Mouse (Mus musculus) c-Kit-negative CD71-positive TER-119-positive erythroid progenitor cells, embryonic 14.5 days (primary cell): ENCODE data around the gene N4bp2l2.

Source experiments
- DNase-seq: peaks from one replicate; pipeline ENCODE4 v3.0.0-alpha.2; 2013; ENCODE audit warnings: low read depth, low spot score

N4bp2l2 gene

DNA sequence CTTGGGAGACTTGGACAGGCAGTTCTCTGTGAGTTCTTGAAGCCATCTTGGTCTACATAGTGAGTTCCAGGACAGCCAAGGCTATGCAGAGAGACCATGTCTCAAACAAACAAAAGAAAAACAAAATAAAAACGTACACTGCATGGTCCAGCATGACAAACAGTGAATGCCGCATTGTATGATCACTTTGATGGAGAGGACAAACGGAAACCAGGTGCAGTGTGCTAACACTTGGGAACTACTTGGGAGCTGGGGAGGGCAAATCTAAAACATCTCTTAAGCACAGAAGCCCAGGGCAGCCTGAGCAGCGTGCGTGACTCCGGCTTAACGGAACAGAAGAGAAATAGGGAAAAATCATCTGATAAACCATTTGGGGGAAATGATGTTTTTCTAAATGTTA is 68.9 kb downstream of the N4bp2l2 start, which contains the start of gene N4bp2l1:
Gene N4bp2l1 (minus strand): TSS at position 101 of the 400 bp plus-strand sequence.
- DNase-seq: no peak

DNA sequence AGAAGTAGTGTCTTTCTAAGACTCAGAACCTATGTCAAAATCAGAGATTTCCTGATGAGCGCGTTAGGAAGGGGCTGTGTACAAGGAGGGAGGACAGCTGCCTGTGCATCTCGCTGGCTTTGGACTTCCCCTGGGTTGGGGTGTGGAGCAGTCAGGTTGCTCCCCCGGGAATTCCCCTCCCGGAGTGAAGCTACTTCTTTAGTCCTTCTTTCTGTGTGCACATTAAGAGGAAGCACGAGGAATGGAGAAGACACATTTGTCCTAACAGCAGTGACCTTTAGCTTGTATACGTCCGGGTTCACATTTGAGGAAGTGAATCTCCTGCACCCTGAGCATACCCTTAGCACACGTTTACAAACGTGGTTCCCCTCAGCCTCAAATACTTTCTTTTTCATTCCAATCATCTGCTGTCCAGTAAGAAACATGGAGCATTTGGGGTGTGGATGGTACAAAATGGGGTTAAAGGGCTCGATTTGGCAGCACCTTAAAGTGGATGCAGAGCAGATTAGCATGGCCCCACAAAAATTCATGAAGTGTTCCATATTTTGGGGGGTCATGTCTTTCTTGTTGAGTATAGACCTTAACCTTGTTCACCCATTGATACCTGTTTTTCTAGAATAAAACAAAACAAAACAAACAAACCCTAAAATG is 70.5 kb downstream of the N4bp2l2 start:
- DNase-seq: no peak

DNA sequence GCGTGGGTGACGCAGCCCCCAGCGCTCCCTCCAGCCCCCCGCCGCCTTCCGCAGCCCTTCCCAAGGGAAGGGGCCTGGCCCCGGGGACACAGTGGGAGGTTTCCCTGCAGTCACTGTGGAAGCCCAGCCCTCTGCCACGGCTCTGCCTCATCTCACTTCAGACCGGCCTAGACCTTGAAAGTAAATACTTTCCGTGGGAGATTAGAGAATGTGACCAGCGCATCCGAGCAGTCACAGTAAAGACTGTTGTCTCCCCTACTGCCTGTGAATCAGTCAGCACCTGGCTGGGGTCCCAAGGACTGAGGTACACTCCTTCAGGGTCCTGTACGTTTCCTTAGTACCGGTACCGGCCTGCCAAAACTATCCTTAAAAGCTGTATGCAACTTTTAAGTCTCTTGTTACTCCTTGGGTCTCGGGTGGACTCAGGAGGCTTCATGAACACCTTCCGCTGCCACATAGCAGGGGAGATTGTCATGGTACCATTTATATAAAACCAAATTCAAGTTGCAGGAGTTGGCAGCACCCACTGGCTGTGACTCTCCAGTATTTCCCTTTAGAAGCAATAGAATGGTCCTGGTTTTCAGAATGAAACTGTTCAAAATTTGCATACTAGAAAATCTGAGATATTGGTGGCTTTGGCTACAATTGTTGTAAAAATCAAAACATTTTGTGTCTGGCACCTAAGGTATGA is 71.2 kb downstream of the N4bp2l2 start:
- DNase-seq: no peak

DNA sequence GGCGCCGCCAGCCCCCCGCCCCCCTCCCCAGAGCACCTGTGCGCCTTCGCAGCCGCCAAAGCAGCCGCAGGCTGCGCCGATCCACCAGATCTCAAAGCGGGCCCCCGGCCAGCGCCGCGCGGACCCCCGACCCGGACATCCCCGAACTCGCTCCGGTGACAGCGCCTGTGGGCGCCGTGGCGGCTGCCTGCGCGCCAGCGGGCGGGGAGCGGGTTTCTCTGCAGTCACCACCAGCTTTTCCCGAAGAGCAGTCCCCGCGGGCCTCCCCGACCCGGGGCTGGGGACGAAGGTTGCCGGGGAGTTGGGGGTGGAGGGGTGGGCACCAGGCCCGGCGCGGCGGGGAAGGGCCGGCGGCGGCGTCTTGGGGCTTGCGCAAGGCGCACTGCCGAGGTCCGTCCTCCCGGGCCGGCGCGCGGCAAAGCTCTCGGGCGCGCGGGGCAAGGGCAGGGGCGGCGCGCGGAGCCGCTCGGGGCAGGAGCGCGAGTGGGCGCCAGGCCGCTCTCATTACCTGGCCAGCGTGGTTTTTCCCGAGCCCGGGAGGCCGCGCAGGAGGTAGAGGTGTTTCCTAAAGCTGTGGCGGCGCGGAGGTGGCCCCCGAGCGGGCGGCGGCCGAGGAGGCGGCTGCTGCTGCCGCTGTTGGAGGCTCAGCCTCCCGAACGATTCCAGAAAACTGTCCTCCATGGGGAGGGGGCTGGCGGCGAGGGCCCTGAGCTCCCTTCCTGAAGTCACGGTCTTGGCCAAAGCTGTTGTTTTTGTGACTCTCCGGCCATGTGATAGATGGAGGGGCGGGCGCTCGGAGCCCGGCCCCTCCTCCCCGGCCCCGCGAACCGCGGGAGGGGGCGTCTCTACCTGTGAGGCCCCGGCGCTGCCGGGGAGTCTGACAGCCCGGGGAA is 72.0 kb downstream of the N4bp2l2 start:
- DNase-seq: no peak

- DNase-seq: peak; percentile 38
Observed at GRCm38 (mm10) chr5:150592904-150593755, 72.9 kb downstream of the N4bp2l2 start.

DNA sequence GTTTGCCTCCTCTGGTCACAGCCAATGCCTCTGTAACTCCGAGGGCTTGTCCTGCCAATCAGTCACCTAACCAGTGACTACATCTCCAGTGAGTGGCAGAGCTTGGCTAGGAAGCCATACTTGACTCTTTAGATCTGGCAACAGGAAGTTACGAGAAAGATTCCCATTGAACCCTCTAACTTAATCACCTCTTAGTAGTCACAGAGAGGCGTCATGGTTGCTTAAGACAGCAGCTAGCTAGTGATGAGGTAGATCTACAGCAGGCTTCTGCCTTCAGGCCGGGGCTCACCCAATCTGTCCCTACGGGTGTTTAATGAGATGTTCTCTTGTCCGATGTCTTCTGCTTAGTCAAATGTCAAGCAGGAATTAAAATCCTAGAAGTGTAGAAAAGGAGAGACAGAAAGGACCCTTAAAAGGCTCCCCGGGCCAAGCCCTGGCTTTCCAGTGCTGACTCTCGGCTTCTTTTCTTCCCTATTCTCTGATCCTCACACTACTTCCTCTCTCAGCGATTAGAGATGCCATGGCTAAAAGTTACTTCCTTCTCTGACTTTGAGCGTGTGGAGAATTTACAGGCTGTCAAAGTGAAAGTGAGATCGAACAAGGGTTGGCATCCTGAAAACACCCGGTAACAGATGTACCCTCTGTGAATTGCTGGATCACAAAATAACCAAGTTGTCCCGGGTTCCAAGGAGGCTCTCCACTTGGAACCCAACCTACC is 73.6 kb downstream of the N4bp2l2 start:
- DNase-seq: no peak

DNA sequence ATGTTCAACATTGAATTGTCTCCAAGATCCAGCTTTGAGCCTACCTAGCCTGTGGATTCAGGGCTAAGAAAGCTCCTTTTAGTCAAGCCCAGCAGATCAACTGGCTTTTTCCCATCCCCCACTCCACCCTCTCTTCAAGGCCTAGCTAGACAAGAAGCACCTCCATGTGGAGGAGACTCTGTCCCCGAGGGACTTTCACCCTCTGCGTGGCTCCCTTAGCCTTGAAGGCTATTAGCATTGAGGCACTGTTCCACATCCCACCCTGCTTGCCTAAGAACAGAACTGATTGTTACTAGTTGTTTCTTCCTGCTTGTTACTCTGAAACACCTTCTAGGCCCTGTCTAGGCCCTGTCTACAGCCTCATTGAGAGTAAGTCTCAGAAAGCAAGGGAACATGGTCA is 76.0 kb downstream of the N4bp2l2 start:
- no peak for DNase-seq

- DNase-seq: no peak
Observed at GRCm38 (mm10) chr5:150584337-150584729, 81.7 kb downstream of the N4bp2l2 start.

DNA sequence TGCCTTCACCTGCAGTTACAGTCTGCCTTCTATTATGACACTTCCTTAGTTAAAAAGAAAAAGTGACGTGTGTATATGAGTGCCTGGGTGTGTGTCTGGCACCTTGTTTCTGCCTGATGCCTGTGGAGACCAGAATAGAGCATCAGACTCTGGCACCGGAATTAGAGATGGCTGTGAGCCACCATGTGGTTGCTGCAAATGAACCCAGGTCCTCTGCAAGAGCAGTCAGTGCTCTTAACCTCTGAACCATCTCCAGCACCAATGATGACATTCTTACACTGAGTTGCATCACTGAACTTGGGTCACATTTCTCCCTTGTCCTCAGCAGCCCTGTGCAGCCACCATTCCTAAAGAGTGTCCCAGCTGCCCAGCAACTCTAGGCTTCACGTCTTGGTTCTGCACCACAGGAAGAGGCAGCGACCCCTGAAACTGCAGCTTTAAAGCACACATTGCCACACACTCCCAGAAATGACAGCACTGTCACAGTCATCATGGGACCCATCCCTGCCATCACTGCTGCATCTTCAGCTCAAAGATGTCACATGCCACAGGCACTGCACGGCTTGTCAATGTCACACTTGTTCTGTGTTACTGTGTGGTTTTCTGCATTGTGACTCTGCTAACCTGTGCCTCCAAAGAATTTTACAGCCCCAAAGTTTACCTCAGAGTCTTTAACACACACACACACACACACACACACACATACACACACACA is 82.2 kb downstream of the N4bp2l2 start:
- DNase-seq: no peak

- DNase-seq: no peak
Observed at GRCm38 (mm10) chr5:150583181-150583580, 82.8 kb downstream of the N4bp2l2 start.

GRCm38 (mm10) chr5:150581180-150581579 is 84.8 kb downstream of the N4bp2l2 start:
- no peak for DNase-seq

- peak; percentile 43 for DNase-seq
Observed at GRCm38 (mm10) chr5:150578613-150579171, 87.3 kb downstream of the N4bp2l2 start.

DNA sequence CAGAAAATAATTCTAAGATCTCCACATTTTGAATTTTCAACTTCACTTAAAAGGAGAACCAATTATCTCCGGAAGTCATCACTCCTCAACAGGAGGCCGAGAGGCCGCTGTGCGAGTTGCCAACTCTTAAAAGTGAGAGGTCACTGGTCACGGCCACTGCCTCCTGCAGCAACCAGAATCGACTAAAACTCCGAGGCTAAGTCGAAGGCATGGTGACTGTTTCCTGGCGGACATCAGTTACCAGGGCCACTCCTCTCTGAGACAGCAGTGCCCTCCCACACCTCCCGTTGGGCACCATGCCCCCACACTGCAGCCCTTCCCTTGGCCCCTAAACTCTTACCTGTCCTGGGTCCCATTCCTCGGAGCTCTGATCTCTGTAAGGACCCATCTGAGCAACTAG is 89.2 kb downstream of the N4bp2l2 start:
- DNase-seq: no peak

DNA sequence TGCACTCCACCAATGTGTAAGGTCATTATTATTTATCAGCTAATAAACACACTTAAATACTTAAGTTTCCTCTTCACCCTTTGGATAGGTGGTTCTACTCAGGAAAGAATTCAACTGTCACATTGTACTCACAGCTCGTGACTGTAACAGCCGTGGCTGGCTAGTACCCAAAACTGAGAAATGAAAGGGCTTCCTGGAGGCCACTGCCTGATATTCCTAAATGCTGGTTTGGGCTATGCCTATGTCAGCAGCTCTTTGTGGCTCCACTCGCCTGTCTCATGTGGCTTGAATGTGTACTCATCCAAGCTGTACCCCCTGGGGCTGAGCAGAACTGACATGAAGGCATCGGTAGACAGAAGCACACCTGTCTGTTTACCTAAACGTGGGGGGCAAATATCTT is 91.1 kb downstream of the N4bp2l2 start:
- DNase-seq: no peak

- no peak for DNase-seq
Observed at GRCm38 (mm10) chr5:150574403-150574802, 91.6 kb downstream of the N4bp2l2 start.

- no peak for DNase-seq
Observed at GRCm38 (mm10) chr5:150570496-150571219, 95.3 kb downstream of the N4bp2l2 start.

- no peak for DNase-seq
Observed at GRCm38 (mm10) chr5:150566971-150567370, 99.0 kb downstream of the N4bp2l2 start.

DNA sequence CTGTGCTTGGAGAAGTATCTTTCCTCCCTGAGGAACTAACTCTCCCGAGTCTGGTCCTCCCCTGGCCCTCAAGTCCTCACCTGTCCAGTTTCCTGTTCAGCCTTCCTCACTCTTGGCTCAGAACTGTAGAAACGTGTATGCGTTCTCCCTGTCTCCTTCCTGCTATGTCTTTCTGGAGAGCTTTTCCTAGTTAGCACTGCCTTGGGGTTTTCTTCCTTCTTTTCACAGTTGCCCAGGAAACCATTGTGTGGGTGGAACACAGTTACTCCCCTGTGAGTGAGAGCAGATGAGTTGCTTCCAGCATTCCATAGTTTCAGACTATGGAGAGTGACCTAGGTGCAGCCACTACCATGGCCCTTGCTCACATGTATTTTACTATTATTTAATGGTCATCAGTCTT is 99.8 kb downstream of the N4bp2l2 start:
- no peak for DNase-seq

GRCm38 (mm10) chr5:150564426-150564825 is 101.6 kb downstream of the N4bp2l2 start:
- DNase-seq: no peak
